Mouse (Mus musculus): ENCODE measurements at regions not wholly inside any gene's neighbourhood (a gene's known extent, or its start where the extent isn't known, plus 50 kb on each side); places are given as distances from the start of the nearest gene placed in this dataset.

- peak; percentile 91 for DNase-seq (ENCODE audit: low read depth)
Observed at GRCm38 (mm10) chr13:52702201-52702611, 119.2 kb downstream of the Syk start.

- DNase-seq (ENCODE audit: low read depth) = peak; percentile 72
Observed at GRCm38 (mm10) chr13:52703401-52704164, 120.6 kb downstream of the Syk start.

- DNase-seq (ENCODE audit: low read depth) = peak; percentile 99
Observed at GRCm38 (mm10) chr13:52704673-52705072, 121.7 kb downstream of the Syk start.

GRCm38 (mm10) chr13:52709580-52709979 lies 126.6 kb downstream of the Syk start:
- no peak for DNase-seq (ENCODE audit: low read depth)

GRCm38 (mm10) chr13:52711713-52712369 lies 128.9 kb downstream of the Syk start:
- no peak for DNase-seq (ENCODE audit: low read depth)

- no peak for DNase-seq (ENCODE audit: low read depth)
Observed at GRCm38 (mm10) chr13:52721463-52721862, 138.5 kb downstream of the Syk start.

- DNase-seq (ENCODE audit: low read depth) = no peak
Observed at GRCm38 (mm10) chr13:52722718-52723117, 139.7 kb downstream of the Syk start.

GRCm38 (mm10) chr13:52726043-52726442 lies 143.1 kb downstream of the Syk start:
- no peak for DNase-seq (ENCODE audit: low read depth)

GRCm38 (mm10) chr13:52726525-52726924 lies 143.6 kb downstream of the Syk start:
- no peak for DNase-seq (ENCODE audit: low read depth)

GRCm38 (mm10) chr13:52735453-52735933 lies 152.5 kb downstream of the Syk start:
- peak; percentile 51 for DNase-seq (ENCODE audit: low read depth)

- DNase-seq (ENCODE audit: low read depth) = peak; percentile 46
Observed at GRCm38 (mm10) chr13:52735934-52736523, 153.1 kb downstream of the Syk start.

GRCm38 (mm10) chr13:52738095-52738660 lies 155.2 kb downstream of the Syk start:
- DNase-seq (ENCODE audit: low read depth) = no peak

GRCm38 (mm10) chr13:52741371-52741770 lies 158.4 kb downstream of the Syk start:
- DNase-seq (ENCODE audit: low read depth) = no peak

GRCm38 (mm10) chr13:52756005-52756404 lies 173.0 kb downstream of the Syk start:
- DNase-seq (ENCODE audit: low read depth) = no peak

GRCm38 (mm10) chr13:52765508-52766181 lies 163.8 kb downstream of the Auh start:
- DNase-seq (ENCODE audit: low read depth) = no peak

- no peak for DNase-seq (ENCODE audit: low read depth)
Observed at GRCm38 (mm10) chr13:52766236-52766635, 163.2 kb downstream of the Auh start.

GRCm38 (mm10) chr13:52769956-52770355 lies 159.5 kb downstream of the Auh start:
- DNase-seq (ENCODE audit: low read depth) = no peak

- DNase-seq (ENCODE audit: low read depth) = no peak
Observed at GRCm38 (mm10) chr13:52771518-52771917, 158.0 kb downstream of the Auh start.

GRCm38 (mm10) chr13:52772081-52772480 lies 157.4 kb downstream of the Auh start:
- no peak for DNase-seq (ENCODE audit: low read depth)

GRCm38 (mm10) chr13:52777396-52778034 lies 152.0 kb downstream of the Auh start:
- no peak for DNase-seq (ENCODE audit: low read depth)

GRCm38 (mm10) chr13:52778848-52779247 lies 150.6 kb downstream of the Auh start:
- DNase-seq (ENCODE audit: low read depth) = no peak

All from gonadal fat pad, adult 2 months (tissue).